Comparison of ENCODE assay signal across 8 mouse cellular contexts in the genomic region with DNA sequence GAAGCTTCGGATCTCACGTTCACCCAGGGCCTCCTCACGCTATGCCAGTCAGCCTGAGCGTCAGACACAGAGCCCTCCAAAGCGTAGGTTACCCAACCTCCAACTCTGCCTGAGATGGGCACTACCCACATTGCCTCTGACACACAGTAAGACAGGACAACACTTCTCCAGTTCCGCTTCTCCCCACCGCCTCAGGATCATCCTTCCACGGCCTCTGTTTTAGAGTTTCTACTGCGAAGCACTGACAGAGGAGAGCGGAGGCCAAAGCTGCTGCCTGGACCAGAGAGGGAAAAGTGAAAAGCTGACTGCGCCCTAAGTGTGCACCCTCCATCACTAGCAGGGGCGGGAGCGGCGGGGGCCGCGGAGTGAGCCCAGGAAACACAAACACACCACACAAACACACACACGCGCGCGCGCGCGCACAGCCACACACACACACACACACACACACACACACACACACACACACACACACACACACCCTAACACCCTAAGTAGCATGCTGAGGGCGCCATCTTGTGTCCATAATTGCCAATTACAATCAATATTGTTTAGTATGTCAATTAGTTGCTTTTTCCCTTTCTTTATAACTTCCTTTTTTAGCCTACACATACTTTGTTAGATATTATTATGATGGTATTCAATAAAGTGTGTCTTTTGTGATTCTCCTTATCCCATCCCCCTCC. TPM values are rescaled to one million over a fixed set of nuclear protein-coding genes. Genes with fewer than 3 reads are reported as not detected.
DNase-seq lines count a peak whose midpoint lies in the region; ATAC-seq and TF ChIP-seq lines count a peak whose summit lies in the region.

No protein-coding gene starts in this region.

- no peak overlapping the region for H3K9ac ChIP-seq in kidney, postnatal 0 days (ENCODE audit: low read depth, low read length)
- no peak overlapping the region for H3K9ac ChIP-seq in forebrain, postnatal 0 days
- H3K9ac ChIP-seq in liver, adult 2 months (ENCODE audit: low read depth, low read length), result no peak overlapping the region
- no peak overlapping the region for H3K9ac ChIP-seq in stomach, embryonic 15.5 days

- TF ChIP-seq CTCF in kidney, postnatal 0 days (IDR thresholded peaks at IDR 0.05; ENCODE audit: low read depth), result peak; percentile 79
- TF ChIP-seq CTCF in bone marrow macrophage, adult 2 months (IDR thresholded peaks at IDR 0.05; ENCODE audit: low read depth, low read length), result peak; percentile 48; the same call in 1 of the 2 replicates
- peak; percentile 92 for TF ChIP-seq CTCF in forebrain, postnatal 0 days (IDR thresholded peaks at IDR 0.05; ENCODE audit: low read depth)
- TF ChIP-seq CTCF in liver, adult 2 months (IDR thresholded peaks at IDR 0.05; ENCODE audit: low read depth, low read length), result peak; percentile 29; the same call in 1 of the 2 replicates

- H3K27ac ChIP-seq in kidney, postnatal 0 days, result no peak overlapping the region
- no peak overlapping the region for H3K27ac ChIP-seq in bone marrow macrophage, adult 2 months (ENCODE audit: insufficient read depth, low read depth, low read length)
- H3K27ac ChIP-seq in forebrain, postnatal 0 days (ENCODE audit: low read depth, low read length), result no peak overlapping the region
- no peak overlapping the region for H3K27ac ChIP-seq in liver, adult 2 months (replicated peaks; ENCODE audit: insufficient read depth, low read depth, low read length)
- H3K27ac ChIP-seq in stomach, embryonic 15.5 days, result no peak overlapping the region

- no peak for TF ChIP-seq POLR2A in bone marrow macrophage, adult 2 months (IDR thresholded peaks at IDR 0.05; ENCODE audit: borderline replicate concordance, low read depth, low read length)
- TF ChIP-seq POLR2A in liver, adult 2 months (IDR thresholded peaks at IDR 0.05; ENCODE audit: extremely low read depth, insufficient read depth, low read length), result no peak

- no peak for ATAC-seq in kidney, postnatal 0 days (replicated peaks; ENCODE audit: low FRiP score, low read depth)
- ATAC-seq in forebrain, postnatal 0 days, result peak; percentile 52
- no peak for ATAC-seq in stomach, embryonic 15.5 days (ENCODE audit: insufficient read depth, low FRiP score, low read depth)

- no peaks in the 10 kb centered on the region for H3K36me3 ChIP-seq in kidney, postnatal 0 days (ENCODE audit: insufficient read depth, low read length)
- no peaks in the 10 kb centered on the region for H3K36me3 ChIP-seq in forebrain, postnatal 0 days (ENCODE audit: insufficient read depth)
- no peaks in the 10 kb centered on the region for H3K36me3 ChIP-seq in liver, adult 2 months (ENCODE audit: control insufficient read depth, insufficient read depth, low read length)
- no peaks in the 10 kb centered on the region for H3K36me3 ChIP-seq in stomach, embryonic 15.5 days

- DNase-seq in kidney, postnatal 0 days (ENCODE audit: low spot score), result peak; percentile 47
- no peak for DNase-seq in kidney, adult 9 months
- peak; percentile 78 for DNase-seq in forebrain, postnatal 0 days
- DNase-seq in liver, adult 2 months (ENCODE audit: extremely low read depth, low read depth, low spot score), result peak; percentile 19
- DNase-seq in cerebellum, adult 9-10 months, result no peak
- no peak for DNase-seq in ovary, adult 18-20 months (ENCODE audit: low spot score)

- peak overlapping the region; percentile 34; the same call in 1 of the 2 replicates for H3K4me2 ChIP-seq in kidney, postnatal 0 days (ENCODE audit: low read length)
- H3K4me2 ChIP-seq in forebrain, postnatal 0 days (ENCODE audit: low read depth), result peak overlapping the region; percentile 49
- peak overlapping the region; percentile 43 for H3K4me2 ChIP-seq in stomach, embryonic 15.5 days

- WGBS in kidney, postnatal 0 days, result 30% methylated on average over 23 of the region's 24 CpGs
- 29% methylated on average over 24 of the region's 24 CpGs for WGBS in forebrain, postnatal 0 days
- 42% methylated on average over 24 of the region's 24 CpGs for WGBS in liver, adult 2 months
- WGBS in stomach, embryonic 15.5 days, result 43% methylated on average over 16 of the region's 24 CpGs

- H3K4me3 ChIP-seq in kidney, postnatal 0 days (replicated peaks; ENCODE audit: low read depth, low read length), result no peak overlapping the region
- H3K4me3 ChIP-seq in bone marrow macrophage, adult 2 months (ENCODE audit: insufficient read depth, low read length), result no peak overlapping the region
- peak overlapping the region; percentile 20; the same call in 1 of the 2 replicates for H3K4me3 ChIP-seq in forebrain, postnatal 0 days (ENCODE audit: low read depth, low read length)
- H3K4me3 ChIP-seq in liver, adult 2 months (ENCODE audit: insufficient read depth, low read depth, low read length), result no peak overlapping the region
- H3K4me3 ChIP-seq in stomach, embryonic 15.5 days (replicated peaks), result peak overlapping the region; percentile 19; the same call in 1 of the 2 replicates

- H3K4me1 ChIP-seq in kidney, postnatal 0 days (replicated peaks; ENCODE audit: insufficient read depth, low read length), result no peaks in the 10 kb centered on the region
- peaks cover 26% of the 10 kb centered on the region for H3K4me1 ChIP-seq in bone marrow macrophage, adult 2 months (ENCODE audit: control insufficient read depth, insufficient read depth, low read length)
- no peaks in the 10 kb centered on the region for H3K4me1 ChIP-seq in forebrain, postnatal 0 days (ENCODE audit: insufficient read depth)
- no peaks in the 10 kb centered on the region for H3K4me1 ChIP-seq in liver, adult 2 months (ENCODE audit: control insufficient read depth, insufficient read depth, low read length)
- H3K4me1 ChIP-seq in stomach, embryonic 15.5 days, result no peaks in the 10 kb centered on the region

- no peaks in the 10 kb centered on the region for H3K9me3 ChIP-seq in kidney, postnatal 0 days (replicated peaks; ENCODE audit: low read length)
- H3K9me3 ChIP-seq in forebrain, postnatal 0 days (ENCODE audit: low read length), result no peaks in the 10 kb centered on the region
- H3K9me3 ChIP-seq in stomach, embryonic 15.5 days, result no peaks in the 10 kb centered on the region

- no peaks in the 10 kb centered on the region for H3K79me2 ChIP-seq in liver, adult 2 months (ENCODE audit: control insufficient read depth, insufficient read depth, low read length)

- no peaks in the 10 kb centered on the region for H3K27me3 ChIP-seq in kidney, postnatal 0 days (ENCODE audit: insufficient read depth, low read length)
- no peaks in the 10 kb centered on the region for H3K27me3 ChIP-seq in forebrain, postnatal 0 days (ENCODE audit: insufficient read depth, low read length)
- no peaks in the 10 kb centered on the region for H3K27me3 ChIP-seq in liver, adult 2 months (ENCODE audit: control insufficient read depth, insufficient read depth, low read length)
- no peaks in the 10 kb centered on the region for H3K27me3 ChIP-seq in stomach, embryonic 15.5 days (replicated peaks)

RNA-seq across cellular contexts. Expression of gene Arhgap22, which starts 8.4 kb away (rescaled TPM):
- polyA plus RNA-seq in kidney, postnatal 0 days (2015; fragmentation: Nextera tagmentation; extraction: Ambion mirVana), result 3.8 and 4.1 TPM in 2 replicates
- 39.5 and 39.6 TPM in 2 replicates for polyA plus RNA-seq in bone marrow macrophage, adult 2 months (2012; ENCODE audit: insufficient read depth, insufficient read length, missing spikeins)
- total RNA-seq in forebrain, postnatal 0 days (2014; rRNA removed), result 1.8 and 3.3 TPM in 2 replicates
- 2.2 and 3.9 TPM in 2 replicates for polyA plus RNA-seq in forebrain, postnatal 0 days (2015; fragmentation: Nextera tagmentation; extraction: Ambion mirVana)
- 0.09 and 0.20 TPM in 2 replicates for total RNA-seq in liver, adult 2 months (2014; rRNA removed)
- polyA plus RNA-seq in liver, adult 2 months (2012; rRNA removed), result 0.27 and 0.57 TPM in 2 replicates
- polyA plus RNA-seq in stomach, embryonic 15.5 days (2015; fragmentation: Nextera tagmentation; extraction: Ambion mirVana), result 5.4 and 6.3 TPM in 2 replicates

RNA-seq across cellular contexts. Expression of gene Wdfy4, which starts 20.1 kb away (rescaled TPM):
- 0.20 and 0.34 TPM in 2 replicates for polyA plus RNA-seq in kidney, postnatal 0 days (2015; fragmentation: Nextera tagmentation; extraction: Ambion mirVana)
- 39.7 and 40.3 TPM in 2 replicates for polyA plus RNA-seq in bone marrow macrophage, adult 2 months (2012; ENCODE audit: insufficient read depth, insufficient read length, missing spikeins)
- total RNA-seq in forebrain, postnatal 0 days (2014; rRNA removed), result 0.52 and 0.54 TPM in 2 replicates
- 0.06 and 0.33 TPM in 2 replicates for polyA plus RNA-seq in forebrain, postnatal 0 days (2015; fragmentation: Nextera tagmentation; extraction: Ambion mirVana)
- total RNA-seq in liver, adult 2 months (2014; rRNA removed), result 3.0 and 5.8 TPM in 2 replicates
- polyA plus RNA-seq in liver, adult 2 months (2012; rRNA removed), result 0.52 and 2.1 TPM in 2 replicates
- 0.36 and 0.71 TPM in 2 replicates for polyA plus RNA-seq in stomach, embryonic 15.5 days (2015; fragmentation: Nextera tagmentation; extraction: Ambion mirVana)

Comparison
In these comparisons a context has a peak if more than half of its experiments do, and no peak if none do; other contexts are left out.
1. DNase-seq: peak in kidney, postnatal 0 days (single experiment), forebrain, postnatal 0 days (single experiment) and liver, adult 2 months (single experiment); none in kidney, adult 9 months (single experiment), cerebellum, adult 9-10 months (single experiment) and ovary, adult 18-20 months (single experiment).
2. H3K4me3 ChIP-seq: peak in forebrain, postnatal 0 days (single experiment) and stomach, embryonic 15.5 days (single experiment); none in kidney, postnatal 0 days (single experiment), bone marrow macrophage, adult 2 months (single experiment) and liver, adult 2 months (single experiment).
3. CTCF ChIP-seq: peak in every context shown above with its lines; median percentile 92 in forebrain, postnatal 0 days; 79 in kidney, postnatal 0 days; 48 in bone marrow macrophage, adult 2 months; 29 in liver, adult 2 months.
4. RNA of gene Wdfy4, which starts 20.1 kb away (polyA plus RNA-seq): 39.7 to 40.3 TPM in bone marrow macrophage, adult 2 months; 0.52 to 2.1 TPM in liver, adult 2 months, 0.36 to 0.71 TPM in stomach, embryonic 15.5 days, 0.06 to 0.33 TPM in forebrain, postnatal 0 days and 0.20 to 0.34 TPM in kidney, postnatal 0 days; every median in the first group is over 10 times any median in the second.
5. Peak in every context shown above with its lines, with median percentiles within 50 percentile points of each other: H3K4me2 ChIP-seq.